Mouse (Mus musculus) hindbrain, postnatal 0 days (tissue): ENCODE results near the gene Rpl10l. TPM values are rescaled to one million over a fixed set of nuclear protein-coding genes. Genes with fewer than 3 reads are reported as not detected.

ENCODE experiments used
- ATAC-seq: fragments of 200-750 bp; cut with Nextera tagmentation; 2 replicates; pipeline ENCODE4 v1.8.0; 2017; ENCODE audit warnings: mild to moderate bottlenecking, moderate TSS enrichment, moderate library complexity
- DNase-seq: peaks from one replicate; pipeline ENCODE4 v3.0.0-alpha.2; 2015; ENCODE audit warnings: low spot score
- H3K27ac ChIP-seq: fragments of 300-500 bp; sonication (generic); 2 replicates; pipeline ENCODE4 v1.5.1; 2014; ENCODE audit warnings: mild to moderate bottlenecking
- H3K27me3 ChIP-seq: fragments of 300-500 bp; sonication (generic); 2 replicates; pipeline ENCODE4 v1.6.1; 2014; ENCODE audit warnings: low read length, mixed read lengths; ENCODE audit not compliant: insufficient read depth
- H3K36me3 ChIP-seq: fragments of 300-500 bp; sonication (generic); 2 replicates; pipeline ENCODE4 v1.6.1; 2014; ENCODE audit warnings: low read length, mixed read lengths; ENCODE audit not compliant: insufficient read depth
- H3K4me1 ChIP-seq: fragments of 300-500 bp; sonication (generic); 2 replicates; pipeline ENCODE4 v1.6.1; 2014; ENCODE audit warnings: antibody characterized with exemption, low read length, mixed read lengths; ENCODE audit not compliant: insufficient read depth
- H3K4me2 ChIP-seq: fragments of 300-500 bp; sonication (generic); 2 replicates; pipeline ENCODE4 v1.6.1; 2014; ENCODE audit warnings: low read depth, mild to moderate bottlenecking, low read length, moderate library complexity, mixed read lengths
- H3K4me3 ChIP-seq: fragments of 300-500 bp; sonication (generic); 2 replicates; pipeline ENCODE4 v1.5.1; 2014; ENCODE audit warnings: low read length
- H3K9ac ChIP-seq: fragments of 300-500 bp; sonication (generic); replicated peaks from 2 replicates; pipeline ENCODE4 v1.6.1; 2014; ENCODE audit warnings: mild to moderate bottlenecking, low read length, moderate library complexity, mixed read lengths
- H3K9me3 ChIP-seq: fragments of 300-500 bp; sonication (generic); 2 replicates; pipeline ENCODE4 v1.6.1; 2016; ENCODE audit warnings: low read length, mixed read lengths
- CTCF ChIP-seq: IDR thresholded peaks from 2 replicates; pipeline ENCODE4 v1.5.1; 2016; ENCODE audit warnings: antibody characterized with exemption, control low read depth, low read depth
- WGBS: fragments of 180-500 bp; shearing (Covaris S2); extraction: QIAGEN DNeasy Blood & Tissue Kit; methylation state at CpG from one replicate; pipeline ENCODE4 v1.1.7; 2014; 5-methylcytosine and 5-hydroxymethylcytosine counted together
- polyA plus RNA-seq: library from polyadenylated mRNA; unstranded; fragments of >200 nt; fragmentation: Nextera tagmentation; extraction: Ambion mirVana; gene quantifications from 2 replicates; pipeline ENCODE4 v1.2.1, GENCODE M21; 2015
- total RNA-seq: library from RNA; depleted of rRNA; stranded (reverse); fragments of >200 nt; gene quantifications from 2 replicates; pipeline ENCODE4 v1.2.3, GENCODE M21; 2014; rRNA removed

The Rpl10l gene
- total RNA-seq (not detected in 2 replicates), polyA plus RNA-seq (not detected in 2 replicates)

DNA sequence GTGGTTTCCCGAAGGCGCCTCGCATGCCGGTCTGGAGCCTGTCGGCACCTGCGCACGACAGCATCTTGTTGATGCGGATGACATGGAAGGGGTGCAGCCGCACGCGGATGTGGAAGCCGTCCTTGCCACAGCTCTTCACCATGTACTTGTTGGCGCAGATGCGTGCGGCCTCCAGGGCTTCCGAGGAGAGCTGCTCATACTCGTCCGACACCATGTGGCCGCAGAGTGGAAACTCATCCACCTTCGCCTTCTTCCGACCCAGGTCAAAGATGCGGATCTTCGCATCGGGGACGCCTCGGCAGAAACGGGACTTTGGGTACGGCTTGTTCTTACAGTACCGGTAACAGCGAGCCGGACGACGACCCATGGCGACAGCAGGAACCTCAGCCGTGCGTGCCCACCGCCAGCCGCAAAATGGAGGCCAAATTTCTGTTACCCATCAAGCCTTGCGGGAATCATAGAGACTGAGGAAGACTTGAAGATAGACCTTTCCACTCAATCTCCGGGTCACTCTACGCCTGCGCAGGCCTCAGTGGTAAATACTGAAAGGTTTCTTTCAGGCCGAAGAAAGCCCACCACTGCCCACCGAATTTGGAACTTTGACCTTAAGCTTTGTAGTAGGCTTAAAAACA, at the start of gene Rpl10l:
Rpl10l (minus strand) TSS at position 411 of the 632 bp plus-strand sequence.
- no peaks in the 10 kb centered on the region for H3K36me3 ChIP-seq
- no peak for ATAC-seq
- 98% methylated on average over 44 of the region's 44 CpGs for WGBS

DNA sequence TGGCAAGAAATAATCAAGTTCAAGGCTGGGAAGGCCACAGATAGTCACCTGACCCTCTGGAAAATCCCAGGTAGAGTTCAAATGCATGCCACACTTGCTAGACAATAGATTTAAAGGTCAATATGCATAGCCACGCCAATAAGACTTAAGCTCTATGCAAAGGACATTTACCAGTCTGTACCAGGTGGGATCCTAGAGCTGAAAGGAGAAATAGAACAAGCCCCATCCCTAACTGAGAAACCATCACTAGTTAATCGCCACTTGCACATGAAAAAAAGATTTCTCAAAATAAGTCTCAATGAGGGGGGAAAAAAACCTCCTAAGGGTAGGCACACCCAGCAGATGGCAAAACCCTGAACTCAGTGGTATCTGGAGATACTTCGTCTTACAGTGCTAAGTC, 8.3 kb downstream of the Rpl10l start:
- WGBS: 88% methylated on average over 3 of the region's 3 CpGs
- ATAC-seq: no peak
- H3K36me3 ChIP-seq: no peaks in the 10 kb centered on the region

More for the DNA sequence above, at the start of gene Rpl10l:
- no peak within 1 kb of the TSS for H3K4me2 ChIP-seq
- H3K27me3 ChIP-seq: no peaks in the 10 kb centered on the region
- DNase-seq: no peak
- no peaks in the 10 kb centered on the region for H3K4me1 ChIP-seq
- no peak for TF ChIP-seq CTCF
- H3K9ac ChIP-seq: no peak within 1 kb of the TSS
- H3K4me3 ChIP-seq: no peak within 1 kb of the TSS
- H3K27ac ChIP-seq: no peak within 1 kb of the TSS
- H3K9me3 ChIP-seq: 0 out of 2 replicates have a peak, but pooled peaks cover 3% of the 10 kb centered on the region

DNA sequence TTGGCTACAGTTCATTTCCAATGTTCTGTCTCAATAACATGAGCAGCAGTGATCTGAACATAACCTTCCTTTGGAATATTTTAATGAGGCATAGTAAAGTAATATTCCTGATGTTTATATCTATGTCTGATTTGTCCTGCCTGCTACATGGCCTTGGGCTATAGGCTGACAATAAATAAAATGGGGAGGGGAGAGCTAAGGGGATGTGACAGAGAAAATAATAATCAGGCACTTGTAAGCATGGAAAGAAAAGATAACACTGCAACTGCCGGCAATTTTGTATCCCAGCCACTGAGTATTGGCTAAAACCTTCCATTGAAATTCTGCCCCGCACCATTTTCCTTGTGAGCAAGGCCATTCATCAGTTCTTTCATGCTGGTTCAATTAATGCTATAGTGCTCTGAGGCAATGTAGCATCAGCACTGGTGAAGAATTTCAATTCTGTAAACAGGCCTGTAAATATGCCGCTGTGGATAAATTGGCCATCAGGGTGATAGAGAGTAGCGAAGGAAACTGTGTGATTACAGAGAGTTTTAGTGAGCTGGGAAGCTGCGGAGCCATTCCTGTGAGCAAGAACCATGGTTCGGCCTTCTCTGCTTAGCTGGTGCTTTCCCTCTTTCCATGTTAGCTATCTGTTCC, 38.6 kb downstream of the Rpl10l start:
- ATAC-seq: no peak
- Histone ChIP-seq H3K4me2 (no peak overlapping the region), H3K4me1 (no peaks in the 10 kb centered on the region), H3K4me3 (no peak overlapping the region), H3K36me3 (no peaks in the 10 kb centered on the region), H3K9me3 (no peaks in the 10 kb centered on the region), H3K27ac (no peak overlapping the region), H3K9ac (no peak overlapping the region), H3K27me3 (no peaks in the 10 kb centered on the region)
- WGBS: 52% methylated on average over 6 of the region's 6 CpGs
- TF ChIP-seq CTCF: no peak
- peak; percentile 3 for DNase-seq

More for the DNA sequence above, 8.3 kb downstream of the Rpl10l start:
- Histone ChIP-seq H3K4me2 (no peak overlapping the region), H3K9ac (no peak overlapping the region), H3K27me3 (no peaks in the 10 kb centered on the region), H3K4me1 (no peaks in the 10 kb centered on the region), H3K9me3 (no peaks in the 10 kb centered on the region), H3K27ac (no peak overlapping the region), H3K4me3 (no peak overlapping the region)
- no peak for DNase-seq
- no peak for TF ChIP-seq CTCF

DNA sequence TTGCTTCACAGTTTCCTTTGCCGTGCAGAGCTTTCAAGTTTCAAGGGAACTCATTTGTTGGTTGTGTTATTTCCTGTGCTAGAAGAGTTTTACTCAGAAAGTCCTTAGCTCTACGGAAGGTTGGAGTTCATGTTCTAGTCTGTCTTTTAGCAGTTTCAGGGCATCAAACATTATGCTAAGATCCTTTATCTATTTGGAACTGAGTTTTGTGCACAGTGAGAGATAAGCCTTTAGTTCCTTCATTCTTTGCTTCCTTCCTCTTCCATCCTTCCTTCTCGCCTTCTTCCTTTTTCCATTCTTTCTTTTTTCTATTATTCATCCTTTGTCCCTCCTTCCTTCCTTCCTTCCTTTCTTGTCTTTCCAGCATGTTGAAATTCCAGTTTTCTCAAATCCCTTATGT, 50.0 kb downstream of the Rpl10l start:
- whole genome bisulfite sequencing: 88% methylated on average over 3 of the region's 3 CpGs
- Histone ChIP-seq H3K4me3 (no peak overlapping the region), H3K9ac (no peak overlapping the region), H3K27me3 (no peaks in the 10 kb centered on the region), H3K4me2 (no peak overlapping the region), H3K4me1 (no peaks in the 10 kb centered on the region), H3K9me3 (no peaks in the 10 kb centered on the region), H3K36me3 (no peaks in the 10 kb centered on the region), H3K27ac (no peak overlapping the region)
- no peak for DNase-seq
- ATAC-seq: no peak
- no peak for TF ChIP-seq CTCF
